Mouse (Mus musculus): Measurements from ENCODE around the gene Prss16.

- TF ChIP-seq CTCF (IDR thresholded peaks at IDR 0.05; ENCODE audit: low read depth, low read length) (no peak), GATA1 (IDR thresholded peaks at IDR 0.05; ENCODE audit: borderline replicate concordance, low read length) (no peak)
These were observed 8.2 kb downstream of the Prss16 start for GRCm38 (mm10) chr13:22001346-22001745.

All from G1E (cell line).